Mouse (Mus musculus) gastrocnemius, adult 18-20 months (tissue): ENCODE results near the gene Slc44a1. TPM values are rescaled to one million over a fixed set of nuclear protein-coding genes. Genes with fewer than 3 reads are reported as not detected.

Experiments
- DNase-seq: peaks from one replicate; pipeline ENCODE4 v3.0.0; 2021; ENCODE audit warnings: low spot score
- total RNA-seq, 2 experiments: library from RNA; stranded (reverse); gene quantifications; 2 replicates each; pipeline ENCODE4 v1.2.3; 2021

The Slc44a1 gene
- total RNA-seq, 2 experiments from 2014 or later, result 15.8 to 22.5 TPM

- no peak for DNase-seq
Measured at GRCm38 (mm10) chr4:53526446-53526845, 86.2 kb downstream of the Slc44a1 start.

DNA sequence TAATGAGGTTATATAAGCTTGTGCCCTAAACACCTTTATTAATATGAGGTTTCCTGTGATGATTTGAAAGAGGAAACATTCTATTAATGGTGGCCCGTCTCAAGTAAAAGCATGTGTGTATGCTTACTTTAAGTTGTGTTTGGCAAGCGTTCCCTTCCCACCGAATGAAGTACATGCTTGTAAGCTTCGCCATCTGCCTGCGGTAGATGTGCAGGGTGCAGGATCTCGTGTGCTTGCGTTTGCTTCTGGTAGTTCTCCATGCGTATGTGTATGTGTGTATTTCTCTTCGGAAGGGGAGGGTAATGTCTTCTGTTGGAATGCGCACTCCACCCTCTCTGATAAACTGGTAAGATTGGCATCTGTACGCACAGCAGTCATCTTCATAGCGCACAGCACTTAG lies 95.6 kb downstream of the Slc44a1 start:
- DNase-seq, result no peak

GRCm38 (mm10) chr4:53537101-53537500 lies 96.9 kb downstream of the Slc44a1 start:
- no peak for DNase-seq

DNA sequence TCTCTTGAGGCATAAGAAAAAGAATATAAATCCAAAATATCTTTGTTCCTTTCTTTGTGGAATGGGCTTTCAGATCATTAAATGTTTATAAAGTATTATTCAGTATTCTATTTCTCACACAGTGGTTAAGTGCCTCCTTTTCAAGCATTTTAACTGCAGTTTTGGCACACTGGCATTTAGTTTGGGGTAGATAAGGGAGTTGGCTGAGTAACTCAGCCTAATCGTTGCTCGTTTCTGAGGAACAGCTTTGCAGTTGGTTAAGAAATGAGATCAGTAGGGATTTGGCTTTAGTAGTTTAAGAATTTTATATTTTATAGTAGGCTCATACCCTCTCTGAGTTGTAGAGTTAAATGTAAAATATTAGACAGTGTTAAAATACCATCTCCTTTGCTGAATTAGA lies 97.3 kb downstream of the Slc44a1 start:
- DNase-seq, result no peak

- DNase-seq, result no peak
Measured at GRCm38 (mm10) chr4:53538600-53538999, 98.4 kb downstream of the Slc44a1 start.

DNA sequence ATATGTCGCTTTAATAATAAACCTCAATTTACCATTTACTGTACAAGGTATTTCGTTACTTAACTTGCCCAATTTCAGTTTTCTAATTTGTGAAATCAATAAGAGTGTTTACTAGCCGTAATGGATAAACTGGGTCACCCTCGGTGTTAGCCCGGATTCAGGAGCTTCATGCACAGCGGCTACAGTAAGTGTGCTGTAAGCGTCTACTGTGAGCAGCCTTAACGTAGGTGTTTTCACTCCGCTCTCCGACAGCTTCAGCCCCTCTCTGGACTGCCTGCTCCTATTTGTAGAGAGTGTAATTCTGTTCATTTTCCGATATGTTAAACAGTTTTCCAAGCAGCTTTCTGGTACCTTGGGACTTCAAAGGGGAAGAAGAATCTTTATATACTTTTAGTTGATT lies 99.7 kb downstream of the Slc44a1 start:
- DNase-seq, result no peak

DNA sequence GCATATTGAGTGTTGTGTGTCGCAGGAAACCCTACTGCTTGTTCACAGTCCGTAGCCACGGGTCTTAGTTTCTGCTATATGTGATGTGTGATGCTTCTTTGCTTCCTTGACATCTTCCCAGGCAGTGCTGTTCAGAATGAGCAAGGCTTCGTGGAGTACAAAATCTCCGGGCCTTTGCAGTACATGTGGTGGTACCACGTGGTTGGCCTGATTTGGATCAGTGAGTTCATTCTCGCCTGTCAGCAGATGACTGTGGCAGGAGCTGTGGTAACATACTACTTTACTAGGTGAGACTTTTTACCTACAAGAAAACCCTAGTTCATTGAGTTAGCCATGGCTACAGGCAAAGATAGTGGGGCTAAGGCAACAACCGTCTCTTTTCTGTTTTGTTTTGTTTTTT lies 103.2 kb downstream of the Slc44a1 start:
- DNase-seq, result no peak

GRCm38 (mm10) chr4:53544889-53545288 lies 104.7 kb downstream of the Slc44a1 start:
- DNase-seq, result no peak

GRCm38 (mm10) chr4:53547381-53547780 lies 107.2 kb downstream of the Slc44a1 start:
- no peak for DNase-seq

DNA sequence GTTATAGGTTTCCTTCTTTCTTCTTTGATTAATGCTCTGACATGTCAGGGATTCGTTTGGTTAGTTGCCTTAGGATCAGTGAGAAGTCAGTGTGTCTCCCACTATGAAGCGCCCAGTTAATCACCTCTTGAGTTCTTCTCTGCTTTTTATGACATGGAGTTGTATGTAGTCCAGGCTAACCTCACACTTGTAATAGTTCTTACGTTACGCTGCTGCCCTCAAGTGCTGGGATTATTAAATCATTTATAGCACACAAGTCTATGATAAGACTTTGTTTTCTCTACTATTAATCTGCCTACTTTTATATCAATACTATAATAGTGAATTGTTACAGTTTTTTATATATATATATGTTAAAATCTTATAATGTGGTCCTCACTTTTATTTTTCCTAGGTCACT lies 109.2 kb downstream of the Slc44a1 start:
- DNase-seq, result no peak

DNA sequence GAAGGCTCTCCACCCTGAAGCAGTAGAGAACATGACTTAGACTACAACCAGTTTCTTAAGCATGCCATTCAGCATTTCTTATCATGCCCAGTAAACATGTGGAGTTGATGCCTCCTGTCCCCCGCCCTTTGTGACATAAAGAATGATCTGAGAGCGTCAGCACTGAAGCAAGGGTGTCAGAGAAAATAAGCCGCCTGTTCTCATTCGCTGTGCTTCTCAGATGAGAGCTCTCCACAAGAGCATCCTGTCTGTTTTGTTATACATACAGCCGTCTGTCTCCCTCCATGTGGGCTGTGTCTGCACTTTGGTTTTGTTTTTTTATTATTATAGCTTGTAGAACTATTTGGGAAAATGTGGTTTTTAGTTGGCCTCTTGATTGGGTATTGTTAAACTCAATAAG lies 124.4 kb downstream of the Slc44a1 start:
- no peak for DNase-seq

DNA sequence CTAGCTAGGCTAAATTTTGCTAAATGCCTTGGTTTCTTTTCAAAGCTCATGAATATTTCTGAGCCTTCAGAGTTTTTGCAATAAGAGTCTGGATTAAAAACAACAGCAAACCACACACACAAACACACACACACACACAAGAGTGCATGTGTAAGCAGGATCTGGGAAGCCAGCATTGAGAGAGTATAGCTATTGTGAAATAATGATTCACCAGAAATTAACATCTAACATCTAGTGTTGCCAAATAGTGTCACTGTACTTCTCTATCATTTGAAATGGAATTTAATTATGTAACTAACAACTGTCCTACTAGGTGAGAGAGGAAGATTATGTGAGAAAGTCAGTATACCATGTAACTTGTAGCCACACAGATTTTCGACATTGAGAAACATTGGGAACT lies 126.9 kb downstream of the Slc44a1 start:
- no peak for DNase-seq

DNA sequence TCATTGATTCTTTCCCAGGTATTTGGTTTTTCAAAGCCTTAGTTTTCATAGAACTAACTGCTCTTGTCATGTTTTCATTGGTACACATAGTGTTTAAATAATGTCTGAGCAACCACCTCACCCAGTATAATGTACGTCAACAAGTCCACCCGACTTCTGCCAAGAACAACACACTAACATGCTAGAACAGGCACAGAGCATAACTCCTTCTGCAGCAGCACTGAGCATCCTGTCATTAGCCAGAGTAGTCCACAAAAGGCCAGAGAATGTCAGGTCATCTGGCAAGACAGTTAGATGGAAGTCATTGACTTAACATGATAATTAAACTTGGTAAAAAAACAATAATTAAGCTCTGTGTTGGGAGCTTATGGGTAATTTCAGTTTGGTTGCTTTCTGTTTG lies 135.3 kb downstream of the Slc44a1 start:
- DNase-seq, result no peak

DNA sequence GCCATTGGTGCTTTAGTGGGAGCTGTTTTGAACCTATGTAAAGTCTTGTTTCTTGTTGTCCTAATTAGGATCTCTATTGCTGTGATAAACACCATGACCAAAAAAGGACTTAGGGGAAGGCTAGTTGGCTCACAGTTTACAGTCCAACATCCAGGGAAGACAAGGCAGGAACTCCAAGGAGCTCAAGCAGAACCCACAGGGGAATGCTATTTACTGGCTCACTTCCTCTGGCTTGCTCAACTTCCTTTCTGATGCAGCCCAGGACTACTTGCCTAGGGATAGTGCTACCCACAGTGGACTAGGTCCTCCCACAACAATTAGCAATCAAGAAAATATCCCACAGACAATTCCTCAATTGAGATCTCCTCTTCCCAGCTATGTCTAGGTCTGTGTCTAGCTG lies 147.5 kb downstream of the Slc44a1 start:
- DNase-seq, result no peak

- no peak for DNase-seq
Measured at GRCm38 (mm10) chr4:53588936-53589335, 148.7 kb downstream of the Slc44a1 start.

DNA sequence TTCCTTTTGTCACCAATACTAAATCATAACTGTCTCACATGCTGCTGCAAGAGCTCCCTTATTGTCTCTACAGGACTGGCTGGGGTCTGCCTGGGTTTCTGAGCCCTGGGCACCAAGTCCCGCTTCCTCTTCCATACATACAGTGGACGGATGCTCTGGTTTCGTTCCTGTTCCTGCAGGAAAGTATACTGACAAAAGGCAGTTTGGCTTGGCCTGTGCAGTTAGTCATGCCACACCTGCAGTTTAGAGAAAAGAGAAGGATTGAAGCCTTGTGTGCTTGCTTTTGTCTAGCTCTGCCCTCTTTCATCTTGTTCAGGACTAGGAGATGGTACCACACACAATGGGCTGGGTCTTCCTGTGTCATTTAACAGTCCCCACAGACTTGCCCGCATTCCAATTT lies 149.3 kb downstream of the Slc44a1 start:
- no peak for DNase-seq

- no peak for DNase-seq
Measured at GRCm38 (mm10) chr4:53590163-53590562, 149.9 kb downstream of the Slc44a1 start.

GRCm38 (mm10) chr4:53590691-53591447 lies 150.7 kb downstream of the Slc44a1 start:
- no peak for DNase-seq

GRCm38 (mm10) chr4:53591536-53591935 lies 151.3 kb downstream of the Slc44a1 start:
- DNase-seq, result no peak

GRCm38 (mm10) chr4:53591941-53592340 lies 151.7 kb downstream of the Slc44a1 start:
- no peak for DNase-seq

DNA sequence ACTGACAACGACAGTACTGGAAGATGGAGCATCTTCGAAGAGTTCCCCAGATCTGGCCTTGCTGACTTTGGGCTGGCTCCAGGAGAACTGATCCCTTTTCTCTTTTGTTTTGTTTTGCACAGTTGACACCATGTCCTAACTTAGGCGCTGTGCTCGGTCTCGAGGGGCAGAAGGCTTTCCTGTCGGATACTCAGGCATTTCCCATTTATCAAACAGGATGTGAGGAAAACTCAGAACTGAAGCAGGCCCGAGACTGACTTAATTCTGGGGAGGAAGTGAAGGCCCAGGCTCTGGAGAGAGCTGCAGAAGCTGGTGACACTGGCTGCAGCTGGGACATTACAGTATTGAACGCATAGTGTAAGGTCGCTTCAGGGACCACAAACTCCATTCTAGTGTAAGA lies 152.2 kb downstream of the Slc44a1 start:
- peak; percentile 35 for DNase-seq

GRCm38 (mm10) chr4:53594204-53594603 lies 154.0 kb downstream of the Slc44a1 start:
- peak; percentile 65 for DNase-seq

GRCm38 (mm10) chr4:53595246-53596062 lies 155.2 kb downstream of the Slc44a1 start:
- DNase-seq, result no peak
